Mouse (Mus musculus) testis, postnatal 14 days (tissue): Measurements from ENCODE around the gene Gm3239.
A peak's percentile ranks its signal among the peaks of the same experiment; 100 is the strongest.
"Not testable (repeated sequence)": the region's sequence is repeated elsewhere in the genome, so short reads cannot be mapped to it uniquely, and the experiment has no call there.

Experiments
- DNase-seq: peaks from one replicate; pipeline ENCODE4 v3.0.0; 2021; ENCODE audit warnings: low spot score

Gm3239 gene

GRCm38 (mm10) chr14:4663892-4664291 lies at the start of gene Gm3239:
Gene Gm3239, plus strand, starts transcription at chr14:4664192.
- DNase-seq, result not testable (repeated sequence)

GRCm38 (mm10) chr14:4632052-4632451 lies 31.9 kb upstream of the Gm3239 start, which contains the start of gene Gm8159:
Gene Gm8159, plus strand, starts transcription at chr14:4632352.
- not testable (repeated sequence) for DNase-seq

GRCm38 (mm10) chr14:4649309-4649708 lies 14.7 kb upstream of the Gm3239 start:
- not testable (repeated sequence) for DNase-seq

GRCm38 (mm10) chr14:4650324-4650723 lies 13.7 kb upstream of the Gm3239 start:
- DNase-seq, result peak; percentile 3

- DNase-seq, result not testable (repeated sequence)
These were observed 44.9 kb downstream of the Gm3239 start, which contains the start of gene Gm7876 for GRCm38 (mm10) chr14:4708938-4709337. Gene Gm7876, plus strand, starts transcription at chr14:4709238.
